Mouse (Mus musculus) forebrain, embryonic 10.5 days (tissue): ENCODE measurements around the gene Lkaaear1. TPM values are rescaled to one million over a fixed set of nuclear protein-coding genes. Genes with fewer than 3 reads are reported as not detected.

Experiments
- DNase-seq: peaks from one replicate; pipeline ENCODE4 v3.0.0-alpha.2; 2017; ENCODE audit warnings: low spot score; ENCODE audit errors: extremely low spot score
- H3K27ac ChIP-seq: fragments of 300-500 bp; sonication (generic); 2 replicates; pipeline ENCODE4 v1.5.1; 2016; ENCODE audit warnings: mild to moderate bottlenecking
- H3K27me3 ChIP-seq: fragments of 300-500 bp; sonication (generic); 2 replicates; pipeline ENCODE4 v1.6.1; 2016; ENCODE audit warnings: mild to moderate bottlenecking; ENCODE audit not compliant: poor library complexity, severe bottlenecking
- H3K36me3 ChIP-seq: fragments of 300-500 bp; sonication (generic); replicated peaks from 2 replicates; pipeline ENCODE4 v1.6.1; 2016; ENCODE audit warnings: mild to moderate bottlenecking, moderate library complexity
- H3K4me1 ChIP-seq: fragments of 300-500 bp; sonication (generic); 2 replicates; pipeline ENCODE4 v1.6.1; 2016
- H3K4me3 ChIP-seq: fragments of 300-500 bp; sonication (generic); 2 replicates; pipeline ENCODE4 v1.5.1; 2016; ENCODE audit warnings: mild to moderate bottlenecking, moderate library complexity
- H3K9me3 ChIP-seq: fragments of 300-500 bp; sonication (generic); 2 replicates; pipeline ENCODE4 v1.6.1; 2016; ENCODE audit warnings: mild to moderate bottlenecking, moderate library complexity
- WGBS: fragments of 180-500 bp; shearing (Covaris S2); methylation state at CpG from one replicate; pipeline ENCODE4 v1.1.7; 2016; 5-methylcytosine and 5-hydroxymethylcytosine counted together
- polyA plus RNA-seq: library from polyadenylated mRNA; unstranded; fragments of >200 nt; fragmentation: Nextera tagmentation; extraction: Ambion mirVana; gene quantifications from 2 replicates; pipeline ENCODE4 v1.2.1, GENCODE M21; 2016

Gene Lkaaear1
- polyA plus RNA-seq, 1 experiment from 2014 or later: not detected

DNA sequence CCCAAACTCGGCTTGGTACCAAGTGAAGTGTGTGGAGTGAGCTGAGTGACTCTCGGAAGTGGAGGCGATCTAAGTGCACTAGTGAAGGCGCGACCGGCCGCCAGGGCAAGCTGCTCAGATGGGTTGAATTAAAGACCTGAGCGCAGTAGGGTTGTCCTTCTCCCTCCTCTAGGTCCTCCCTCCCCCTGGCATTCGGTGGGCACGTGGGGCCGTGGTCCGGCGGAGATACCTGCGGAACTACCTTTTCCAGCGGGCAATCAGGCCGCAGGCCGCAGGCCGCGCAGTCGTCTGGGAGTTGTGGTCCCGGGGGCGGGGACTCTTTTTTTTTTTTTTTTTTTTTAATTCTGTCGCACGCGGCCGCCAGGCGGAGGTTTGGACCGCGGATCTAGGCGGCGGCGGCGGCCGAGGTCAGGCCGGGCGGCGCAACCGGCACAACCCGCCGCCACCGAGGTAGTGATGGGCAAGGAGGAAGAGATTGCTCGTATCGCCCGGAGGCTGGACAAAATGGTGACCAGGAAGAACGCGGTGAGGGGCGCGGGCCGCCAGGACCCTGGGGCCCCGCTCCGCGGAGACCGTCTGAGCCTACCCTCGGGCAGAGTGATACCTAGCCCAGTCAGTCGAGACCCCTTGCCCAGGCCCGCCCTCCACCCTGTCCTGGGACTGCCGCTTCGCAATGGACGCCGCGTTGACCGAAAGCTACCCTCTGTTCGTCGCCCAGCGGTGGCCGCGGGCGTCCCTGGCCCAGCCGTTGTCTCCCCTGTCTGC is 18.1 kb downstream of the Lkaaear1 start, which contains the start of gene Tcea2:
Tcea2 (plus strand) TSS at position 360 of the 765 bp plus-strand sequence.
- peak within 1 kb of the TSS; percentile 91 for H3K27ac ChIP-seq
- peaks cover 45% of the 10 kb centered on the region for H3K4me1 ChIP-seq
- H3K4me3 ChIP-seq: peak within 1 kb of the TSS; percentile 75
- H3K36me3 ChIP-seq: peaks cover 3% of the 10 kb centered on the region; the same call in 1 of the 2 replicates
- DNase-seq: peak; percentile 75
- under 1% methylated on average over 68 of the region's 69 CpGs for WGBS
- H3K27me3 ChIP-seq: peaks cover 18% of the 10 kb centered on the region
- H3K9me3 ChIP-seq: no peaks in the 10 kb centered on the region

DNA sequence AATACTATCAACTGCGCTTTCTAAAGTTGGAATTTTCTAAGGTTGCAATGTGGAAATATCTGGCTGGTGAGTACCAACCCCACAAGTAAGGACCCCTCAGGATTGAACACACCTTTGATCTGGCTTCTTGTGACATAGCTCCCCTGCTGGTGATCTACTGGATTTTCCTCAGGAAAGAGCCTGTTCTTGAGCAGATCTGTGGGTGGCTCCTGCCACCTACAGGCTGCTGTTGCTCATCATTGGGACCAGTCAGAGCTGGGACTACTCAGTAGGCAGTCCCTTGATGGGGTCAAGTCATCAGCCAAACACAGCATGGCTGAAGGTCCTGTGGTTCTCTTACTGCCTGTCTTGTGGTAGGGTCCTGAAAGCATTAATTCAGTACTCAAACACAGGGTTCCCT is 19.5 kb downstream of the Lkaaear1 start:
- no peaks in the 10 kb centered on the region for H3K36me3 ChIP-seq
- H3K4me3 ChIP-seq: no peak overlapping the region
- peak; percentile 62 for DNase-seq
- no peaks in the 10 kb centered on the region for H3K9me3 ChIP-seq
- H3K27me3 ChIP-seq: peaks cover 31% of the 10 kb centered on the region
- peaks cover 55% of the 10 kb centered on the region for H3K4me1 ChIP-seq
- WGBS: 42% methylated on average over 1 of the region's 1 CpGs
- no peak overlapping the region for H3K27ac ChIP-seq

DNA sequence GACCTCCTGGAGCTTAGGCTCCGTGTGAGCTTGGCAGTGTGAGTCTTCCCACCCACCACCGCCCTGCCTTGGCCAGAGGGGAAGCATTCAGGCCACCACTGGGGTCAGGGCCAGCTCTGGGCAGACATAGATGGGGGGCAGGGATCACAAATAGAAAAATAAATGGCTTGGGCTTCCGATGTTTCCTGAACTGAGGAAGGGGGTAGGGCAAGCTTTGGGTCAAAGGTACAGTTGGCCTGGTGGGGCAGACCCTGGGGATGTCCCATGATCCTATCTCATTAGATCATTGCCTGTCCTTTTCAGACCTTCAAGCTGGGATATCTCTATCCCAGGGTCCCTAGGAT is 20.5 kb downstream of the Lkaaear1 start:
- peaks cover 42% of the 10 kb centered on the region for H3K27me3 ChIP-seq
- H3K4me3 ChIP-seq: no peak overlapping the region
- no peak overlapping the region for H3K27ac ChIP-seq
- H3K9me3 ChIP-seq: no peaks in the 10 kb centered on the region
- peaks cover 61% of the 10 kb centered on the region for H3K4me1 ChIP-seq
- H3K36me3 ChIP-seq: no peaks in the 10 kb centered on the region
- DNase-seq: no peak
- 53% methylated on average over 3 of the region's 3 CpGs for WGBS

DNA sequence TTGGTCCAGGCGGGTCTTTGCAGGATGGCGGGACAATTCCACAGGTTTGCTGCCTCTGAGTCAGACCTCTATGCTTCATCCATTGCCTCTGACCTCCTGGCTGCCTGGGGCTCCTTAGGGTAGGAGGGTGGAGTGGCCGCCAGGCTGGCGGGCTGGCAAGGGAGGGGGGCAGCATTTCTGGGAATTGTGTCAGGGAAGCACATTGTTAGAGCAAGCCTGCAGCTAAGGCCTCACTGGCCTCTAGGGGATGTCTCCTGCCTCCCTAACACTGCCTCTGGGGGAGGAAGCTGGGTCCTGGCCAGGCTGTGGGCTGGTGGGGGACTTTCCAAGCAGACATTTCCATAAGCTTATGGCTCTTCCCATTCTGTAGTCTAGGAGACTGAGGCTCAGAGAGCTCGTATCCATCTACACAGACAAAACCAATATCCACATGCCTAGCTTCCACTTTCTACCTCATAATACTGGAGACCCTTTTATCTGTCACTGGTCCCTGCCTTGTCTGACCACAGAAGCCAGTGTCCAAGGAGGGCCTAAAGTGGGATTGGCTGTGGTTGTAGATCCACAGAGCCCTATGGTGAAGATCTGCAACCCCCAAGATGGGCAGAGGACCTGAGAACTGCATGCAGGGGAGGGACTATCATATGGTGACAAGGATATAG is 21.0 kb downstream of the Lkaaear1 start:
- DNase-seq: no peak
- Histone ChIP-seq H3K27me3 (peaks cover 47% of the 10 kb centered on the region), H3K4me3 (no peak overlapping the region), H3K4me1 (peaks cover 61% of the 10 kb centered on the region), H3K36me3 (no peaks in the 10 kb centered on the region), H3K27ac (0 out of 2 replicates have a peak overlapping the region, but pooled peaks have one; percentile 20), H3K9me3 (no peaks in the 10 kb centered on the region)
- WGBS: 51% methylated on average over 5 of the region's 5 CpGs

DNA sequence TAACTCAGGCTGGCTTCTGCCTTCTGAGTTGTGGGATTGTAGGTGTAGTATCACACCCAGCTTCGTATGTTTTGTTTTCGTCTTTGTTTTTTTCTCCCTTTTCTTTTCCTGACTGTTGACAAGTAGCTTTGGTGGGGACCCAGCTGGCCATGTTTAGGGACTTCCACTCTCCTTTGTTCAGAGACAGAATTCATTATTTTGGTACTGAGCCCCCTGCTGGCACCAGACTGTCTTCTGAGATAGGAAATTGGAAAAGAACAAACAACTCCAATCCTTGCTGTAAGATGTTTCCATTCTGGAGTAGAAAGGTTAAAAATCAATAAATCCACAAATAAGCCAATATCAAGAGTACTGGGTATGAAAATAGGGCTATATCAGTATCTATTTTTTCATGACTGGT is 21.8 kb downstream of the Lkaaear1 start:
- H3K27me3 ChIP-seq: peaks cover 54% of the 10 kb centered on the region
- no peaks in the 10 kb centered on the region for H3K36me3 ChIP-seq
- DNase-seq: no peak
- H3K9me3 ChIP-seq: no peaks in the 10 kb centered on the region
- 39% methylated on average over 2 of the region's 2 CpGs for WGBS
- H3K4me1 ChIP-seq: peaks cover 62% of the 10 kb centered on the region
- no peak overlapping the region for H3K4me3 ChIP-seq
- H3K27ac ChIP-seq: peak overlapping the region; percentile 79; the same call in 1 of the 2 replicates

DNA sequence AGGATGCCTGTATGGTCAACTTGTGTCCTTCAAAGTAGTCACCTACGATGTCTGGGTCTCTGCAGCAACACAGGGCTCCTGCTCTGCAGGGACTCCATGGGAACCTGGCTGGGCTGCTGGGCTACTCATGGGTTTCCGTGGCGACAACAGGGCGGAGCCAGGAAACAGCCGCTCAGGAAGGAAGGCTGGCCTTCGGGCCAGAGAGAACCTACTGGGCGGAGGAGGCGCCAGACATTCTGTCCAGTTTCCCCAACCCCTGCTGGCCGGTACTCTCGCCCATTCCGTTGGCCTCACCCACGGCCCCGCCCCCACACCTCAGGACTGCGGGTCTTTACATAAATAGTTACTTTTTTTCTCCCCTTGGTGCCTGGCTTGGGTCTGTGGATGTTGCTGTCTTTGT is 22.8 kb downstream of the Lkaaear1 start:
- H3K36me3 ChIP-seq: no peaks in the 10 kb centered on the region
- no peaks in the 10 kb centered on the region for H3K9me3 ChIP-seq
- H3K4me3 ChIP-seq: peak overlapping the region; percentile 39
- peaks cover 58% of the 10 kb centered on the region for H3K27me3 ChIP-seq
- peaks cover 62% of the 10 kb centered on the region for H3K4me1 ChIP-seq
- 3% methylated on average over 14 of the region's 14 CpGs for WGBS
- peak overlapping the region; percentile 79 for H3K27ac ChIP-seq
- peak; percentile 63 for DNase-seq

DNA sequence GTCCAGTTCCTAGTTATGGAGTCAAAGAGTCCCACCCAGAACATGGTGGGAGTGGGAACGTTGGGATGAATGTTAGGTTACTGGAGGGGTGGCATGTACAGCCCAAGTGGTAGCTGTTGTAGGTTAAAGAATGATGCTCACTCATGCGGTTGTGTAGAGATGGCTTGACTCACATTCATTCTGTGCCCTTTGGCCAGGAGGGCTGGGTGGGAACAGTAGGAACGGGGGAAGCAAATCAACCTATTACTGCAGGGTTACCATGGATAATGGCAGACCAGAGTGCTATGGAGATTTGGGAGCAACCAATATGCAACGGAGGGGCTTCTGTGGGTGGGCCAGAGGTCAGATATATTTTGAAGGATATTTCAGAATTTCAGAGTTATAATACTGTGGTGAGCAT is 23.3 kb downstream of the Lkaaear1 start:
- Histone ChIP-seq H3K4me1 (peaks cover 66% of the 10 kb centered on the region), H3K36me3 (no peaks in the 10 kb centered on the region), H3K27me3 (peaks cover 63% of the 10 kb centered on the region), H3K9me3 (no peaks in the 10 kb centered on the region), H3K27ac (peak overlapping the region; percentile 79), H3K4me3 (no peak overlapping the region)
- DNase-seq: no peak
- WGBS: 82% methylated on average over 4 of the region's 4 CpGs

DNA sequence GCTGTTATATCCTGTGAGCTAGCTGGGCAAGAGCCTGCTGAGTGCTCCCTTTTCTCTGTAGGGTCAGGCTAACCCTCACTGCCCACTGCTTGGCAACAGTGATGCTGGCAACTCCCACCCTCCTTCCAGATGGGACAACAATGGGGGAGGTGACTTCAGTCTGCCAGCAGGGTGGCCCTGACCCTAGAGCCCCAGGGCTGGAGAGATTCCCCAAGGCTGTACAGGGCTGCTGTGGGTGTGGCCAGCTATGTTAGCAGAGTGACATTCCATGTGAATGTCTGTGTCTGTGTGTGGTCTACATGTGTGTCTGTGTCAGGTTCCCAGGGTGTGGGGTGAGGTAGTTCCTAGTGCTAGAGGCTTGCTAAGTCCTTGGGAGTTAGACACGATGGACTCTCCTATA is 24.7 kb downstream of the Lkaaear1 start:
- H3K9me3 ChIP-seq: no peaks in the 10 kb centered on the region
- peaks cover 78% of the 10 kb centered on the region for H3K27me3 ChIP-seq
- no peak overlapping the region for H3K4me3 ChIP-seq
- H3K36me3 ChIP-seq: no peaks in the 10 kb centered on the region
- H3K27ac ChIP-seq: no peak overlapping the region
- peaks cover 59% of the 10 kb centered on the region for H3K4me1 ChIP-seq
- WGBS: 57% methylated on average over 1 of the region's 1 CpGs
- no peak for DNase-seq

DNA sequence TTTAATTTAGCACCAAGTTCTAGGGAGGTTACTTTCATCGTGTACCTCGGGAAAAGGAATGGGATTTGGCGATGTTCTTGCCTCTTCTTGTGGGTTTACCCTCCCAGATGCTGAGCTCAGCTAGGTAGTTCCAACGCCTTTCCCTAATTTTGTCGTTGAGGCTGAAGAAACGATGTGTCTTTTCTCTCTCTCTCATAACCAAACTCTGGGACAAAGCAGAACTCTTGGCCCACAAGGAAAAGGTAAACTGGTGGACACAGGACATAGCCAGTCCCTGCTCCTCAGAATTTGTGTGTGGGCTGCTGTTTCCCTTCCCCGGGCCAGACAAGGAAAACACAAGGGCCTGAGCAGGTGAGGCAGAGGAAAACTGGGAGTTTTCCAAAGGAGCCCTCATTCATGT is 26.3 kb downstream of the Lkaaear1 start:
- Histone ChIP-seq H3K9me3 (no peaks in the 10 kb centered on the region), H3K36me3 (no peaks in the 10 kb centered on the region), H3K27me3 (peaks cover 86% of the 10 kb centered on the region), H3K4me3 (peak overlapping the region; percentile 50; the same call in 1 of the 2 replicates), H3K27ac (no peak overlapping the region), H3K4me1 (peaks cover 52% of the 10 kb centered on the region)
- WGBS: 23% methylated on average over 7 of the region's 7 CpGs
- no peak for DNase-seq

DNA sequence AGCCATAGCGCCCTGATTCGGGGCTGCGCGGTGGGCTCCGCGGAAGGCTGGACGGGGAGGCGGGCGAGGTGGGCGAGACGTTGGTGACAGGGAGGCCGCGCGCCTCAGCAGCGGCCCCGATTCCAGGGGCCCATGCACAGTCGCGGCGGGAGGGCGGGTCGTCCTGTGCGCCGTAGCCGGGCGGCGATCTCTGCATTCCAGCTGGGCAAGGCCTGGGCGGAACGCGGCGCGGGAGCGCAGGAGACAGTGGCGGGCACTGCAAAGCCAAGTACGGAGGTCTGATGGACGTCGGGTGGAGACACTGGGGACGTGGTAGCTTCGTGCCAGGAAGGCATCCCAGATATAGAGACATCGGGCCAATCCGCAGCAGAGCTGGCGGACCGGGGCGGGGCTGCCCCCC is 26.9 kb downstream of the Lkaaear1 start, which contains the start of gene Sox18:
Sox18 (minus strand) TSS at position 315 of the 400 bp plus-strand sequence.
- Histone ChIP-seq H3K4me1 (peaks cover 47% of the 10 kb centered on the region), H3K4me3 (peak within 1 kb of the TSS; percentile 50), H3K9me3 (no peaks in the 10 kb centered on the region), H3K36me3 (no peaks in the 10 kb centered on the region), H3K27ac (peak within 1 kb of the TSS; percentile 54), H3K27me3 (peaks cover 85% of the 10 kb centered on the region)
- DNase-seq: peak; percentile 33
- under 1% methylated on average over 43 of the region's 43 CpGs for WGBS

DNA sequence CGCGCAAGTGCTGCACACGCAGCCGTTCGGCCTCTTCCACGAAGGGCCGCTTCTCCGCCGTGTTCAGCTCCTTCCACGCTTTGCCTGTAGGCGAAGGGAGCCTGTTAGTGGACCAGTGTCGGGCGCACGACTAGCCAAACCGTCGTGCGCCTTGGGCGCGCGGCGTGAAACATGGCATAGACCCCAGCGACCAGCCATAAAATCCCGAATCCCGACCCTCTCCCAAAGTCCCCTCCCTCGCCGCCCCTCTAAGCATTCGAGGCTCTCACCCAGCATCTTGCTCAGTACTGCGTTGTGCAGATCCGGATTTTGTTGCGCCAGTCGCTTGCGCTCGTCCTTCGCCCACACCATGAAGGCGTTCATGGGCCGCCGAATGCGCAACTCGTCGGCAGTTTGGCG is 27.3 kb downstream of the Lkaaear1 start:
- DNase-seq: no peak
- Histone ChIP-seq H3K4me3 (peak overlapping the region; percentile 50), H3K9me3 (no peaks in the 10 kb centered on the region), H3K27ac (peak overlapping the region; percentile 6; the same call in 1 of the 2 replicates), H3K27me3 (peaks cover 85% of the 10 kb centered on the region), H3K36me3 (no peaks in the 10 kb centered on the region), H3K4me1 (peaks cover 43% of the 10 kb centered on the region)
- 1% methylated on average over 41 of the region's 41 CpGs for WGBS

DNA sequence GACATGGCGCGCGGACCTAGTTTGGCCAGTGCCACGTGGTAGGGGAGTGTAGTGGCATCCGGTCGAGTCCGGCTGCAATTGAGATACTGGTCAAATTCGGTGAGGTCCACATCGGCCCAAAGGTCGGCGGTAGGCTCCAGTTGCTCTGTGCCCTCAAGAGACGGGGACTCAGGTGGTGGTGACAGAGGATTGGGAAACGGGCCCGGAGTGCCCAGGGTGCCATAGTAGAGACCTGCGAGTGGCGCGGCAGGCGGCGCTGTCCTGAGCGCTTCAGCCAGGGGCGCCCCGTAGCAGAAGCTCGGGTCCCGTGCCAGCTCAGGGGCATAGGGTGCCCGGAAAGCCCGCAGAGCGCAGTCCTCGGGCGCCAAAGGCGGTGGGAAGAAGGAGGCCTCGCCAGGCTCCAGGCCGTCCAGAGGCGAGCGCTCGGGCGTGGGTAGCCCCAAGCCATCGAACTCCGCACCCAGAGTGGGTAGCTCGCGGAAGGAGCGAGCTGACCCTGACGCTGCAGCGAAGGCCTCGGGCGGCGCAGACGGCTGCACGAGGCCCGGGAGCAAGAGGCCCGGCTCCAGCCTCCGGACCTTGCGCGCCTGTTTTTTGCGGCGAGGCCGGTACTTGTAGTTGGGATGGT is 27.8 kb downstream of the Lkaaear1 start:
- DNase-seq: no peak
- H3K36me3 ChIP-seq: no peaks in the 10 kb centered on the region
- H3K4me3 ChIP-seq: peak overlapping the region; percentile 50
- H3K27me3 ChIP-seq: peaks cover 85% of the 10 kb centered on the region
- no peaks in the 10 kb centered on the region for H3K9me3 ChIP-seq
- H3K4me1 ChIP-seq: peaks cover 37% of the 10 kb centered on the region
- peak overlapping the region; percentile 54; the same call in 1 of the 2 replicates for H3K27ac ChIP-seq
- 4% methylated on average over 56 of the region's 56 CpGs for WGBS

DNA sequence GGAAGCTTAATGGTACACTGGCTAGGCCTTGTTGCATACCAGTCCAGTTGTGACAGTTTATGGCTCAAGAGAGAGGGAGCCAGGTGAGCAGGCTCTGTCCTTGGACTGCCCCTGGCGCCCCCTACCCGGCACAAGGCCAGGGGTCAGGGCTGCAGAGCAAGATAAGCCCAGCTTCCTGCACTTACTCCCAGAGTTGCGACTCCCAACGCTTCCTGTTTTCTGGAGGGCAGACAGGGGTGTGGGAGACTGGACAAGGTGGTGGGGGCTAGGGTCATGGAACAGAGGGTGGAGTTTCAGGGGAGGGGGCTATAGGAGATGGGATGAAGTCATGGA is 35.0 kb downstream of the Lkaaear1 start:
- Histone ChIP-seq H3K27ac (0 out of 2 replicates have a peak overlapping the region, but pooled peaks have one; percentile 52), H3K27me3 (peaks cover 14% of the 10 kb centered on the region), H3K36me3 (peaks cover 7% of the 10 kb centered on the region; the same call in 1 of the 2 replicates), H3K4me1 (peaks cover 37% of the 10 kb centered on the region), H3K9me3 (no peaks in the 10 kb centered on the region), H3K4me3 (no peak overlapping the region)
- no peak for DNase-seq
- WGBS: 33% methylated on average over 4 of the region's 4 CpGs
